Mouse (Mus musculus): ENCODE data around the gene Prkn.

DNA sequence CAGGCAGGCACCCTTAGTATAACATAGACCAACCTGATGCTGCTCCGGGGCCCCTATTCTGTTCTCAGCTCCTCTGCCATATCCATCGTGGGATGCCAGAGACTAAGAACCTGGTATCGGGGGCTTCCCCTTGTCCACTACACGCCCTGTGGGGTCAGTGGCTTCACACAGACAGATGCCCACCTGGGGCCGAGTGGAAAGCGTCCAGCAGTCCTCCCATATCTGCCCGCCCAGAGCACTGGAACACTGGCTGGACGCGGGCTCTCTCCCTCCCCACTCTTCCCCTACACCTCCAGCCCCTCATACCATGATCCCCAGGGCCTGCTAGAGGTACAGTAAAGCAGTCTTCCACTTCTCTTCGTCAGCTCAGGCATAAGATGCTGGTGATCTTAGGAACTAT lies 277.3 kb downstream of the Prkn start:
- TF ChIP-seq CTCF (IDR thresholded peaks at IDR 0.05) (no peak), EP300 (IDR thresholded peaks at IDR 0.05) (no peak)

Data from lung, postnatal 0 days (tissue).